Mouse (Mus musculus): ENCODE results near the gene Cask. TPM values are rescaled to one million over a fixed set of nuclear protein-coding genes. Genes with fewer than 3 reads are reported as not detected.

Cask gene
- total RNA-seq, 1 experiment from 2014 or later: 34.4 TPM

GRCm38 (mm10) chrX:13574872-13575271 is 276.3 kb downstream of the Cask start:
- ATAC-seq (replicated peaks; ENCODE audit: insufficient number of reproducible peaks, low FRiP score, low TSS enrichment, poor library complexity, severe bottlenecking): no peak

GRCm38 (mm10) chrX:13574298-13574697 is 276.9 kb downstream of the Cask start:
- no peak for ATAC-seq (replicated peaks; ENCODE audit: insufficient number of reproducible peaks, low FRiP score, low TSS enrichment, poor library complexity, severe bottlenecking)

- no peak for ATAC-seq (replicated peaks; ENCODE audit: insufficient number of reproducible peaks, low FRiP score, low TSS enrichment, poor library complexity, severe bottlenecking)
Measured at GRCm38 (mm10) chrX:13554504-13554903, 296.7 kb downstream of the Cask start.

- no peak for ATAC-seq (replicated peaks; ENCODE audit: insufficient number of reproducible peaks, low FRiP score, low TSS enrichment, poor library complexity, severe bottlenecking)
Measured at GRCm38 (mm10) chrX:13552288-13552687, 298.9 kb downstream of the Cask start.

GRCm38 (mm10) chrX:13551566-13551965 is 299.6 kb downstream of the Cask start:
- ATAC-seq (replicated peaks; ENCODE audit: insufficient number of reproducible peaks, low FRiP score, low TSS enrichment, poor library complexity, severe bottlenecking): no peak

GRCm38 (mm10) chrX:13549100-13549499 is 302.1 kb downstream of the Cask start:
- no peak for ATAC-seq (replicated peaks; ENCODE audit: insufficient number of reproducible peaks, low FRiP score, low TSS enrichment, poor library complexity, severe bottlenecking)

- ATAC-seq (replicated peaks; ENCODE audit: insufficient number of reproducible peaks, low FRiP score, low TSS enrichment, poor library complexity, severe bottlenecking): no peak
Measured at GRCm38 (mm10) chrX:13521288-13521687, 329.9 kb downstream of the Cask start.

- no peak for ATAC-seq (replicated peaks; ENCODE audit: insufficient number of reproducible peaks, low FRiP score, low TSS enrichment, poor library complexity, severe bottlenecking)
Measured at GRCm38 (mm10) chrX:13520566-13520965, 330.6 kb downstream of the Cask start.

GRCm38 (mm10) chrX:13519408-13519783 is 331.8 kb downstream of the Cask start:
- no peak for ATAC-seq (replicated peaks; ENCODE audit: insufficient number of reproducible peaks, low FRiP score, low TSS enrichment, poor library complexity, severe bottlenecking)

- ATAC-seq (replicated peaks; ENCODE audit: insufficient number of reproducible peaks, low FRiP score, low TSS enrichment, poor library complexity, severe bottlenecking): no peak
Measured at GRCm38 (mm10) chrX:13518781-13519407, 332.3 kb downstream of the Cask start.

- ATAC-seq (replicated peaks; ENCODE audit: insufficient number of reproducible peaks, low FRiP score, low TSS enrichment, poor library complexity, severe bottlenecking): peak; percentile 78
Measured at GRCm38 (mm10) chrX:13518019-13518418, 333.1 kb downstream of the Cask start.

GRCm38 (mm10) chrX:13516451-13516850 is 334.7 kb downstream of the Cask start:
- no peak for ATAC-seq (replicated peaks; ENCODE audit: insufficient number of reproducible peaks, low FRiP score, low TSS enrichment, poor library complexity, severe bottlenecking)

- no peak for ATAC-seq (replicated peaks; ENCODE audit: insufficient number of reproducible peaks, low FRiP score, low TSS enrichment, poor library complexity, severe bottlenecking)
Measured at GRCm38 (mm10) chrX:13513864-13514263, 337.3 kb downstream of the Cask start.

- ATAC-seq (replicated peaks; ENCODE audit: insufficient number of reproducible peaks, low FRiP score, low TSS enrichment, poor library complexity, severe bottlenecking): no peak
Measured at GRCm38 (mm10) chrX:13513127-13513526, 338.0 kb downstream of the Cask start.

- ATAC-seq (replicated peaks; ENCODE audit: insufficient number of reproducible peaks, low FRiP score, low TSS enrichment, poor library complexity, severe bottlenecking): peak; percentile 61; the same call in 1 of the 2 replicates
Measured at GRCm38 (mm10) chrX:13506376-13506775, 344.8 kb downstream of the Cask start.

- no peak for ATAC-seq (replicated peaks; ENCODE audit: insufficient number of reproducible peaks, low FRiP score, low TSS enrichment, poor library complexity, severe bottlenecking)
Measured at GRCm38 (mm10) chrX:13504389-13504788, 346.8 kb downstream of the Cask start.

GRCm38 (mm10) chrX:13502862-13503375 is 348.2 kb downstream of the Cask start:
- ATAC-seq (replicated peaks; ENCODE audit: insufficient number of reproducible peaks, low FRiP score, low TSS enrichment, poor library complexity, severe bottlenecking): no peak

GRCm38 (mm10) chrX:13500284-13500683 is 350.9 kb downstream of the Cask start:
- no peak for ATAC-seq (replicated peaks; ENCODE audit: insufficient number of reproducible peaks, low FRiP score, low TSS enrichment, poor library complexity, severe bottlenecking)

- no peak for ATAC-seq (replicated peaks; ENCODE audit: insufficient number of reproducible peaks, low FRiP score, low TSS enrichment, poor library complexity, severe bottlenecking)
Measured at GRCm38 (mm10) chrX:13494892-13495703, 356.1 kb downstream of the Cask start.

- ATAC-seq (replicated peaks; ENCODE audit: insufficient number of reproducible peaks, low FRiP score, low TSS enrichment, poor library complexity, severe bottlenecking): 0 out of 2 replicates have a peak, but pooled peaks have one; percentile 27
Measured at GRCm38 (mm10) chrX:13492922-13493321, 358.2 kb downstream of the Cask start.

All from monocyte, adult 5-6 weeks (primary cell).